Mouse (Mus musculus): Measurements from ENCODE around the gene Foxj1. TPM values are rescaled to one million over a fixed set of nuclear protein-coding genes. Genes with fewer than 3 reads are reported as not detected.
A peak's percentile ranks its signal among the peaks of the same experiment; 100 is the strongest.

Foxj1 gene
- polyA plus RNA-seq, 1 experiment from 2014 or later = 0.20 TPM

DNA sequence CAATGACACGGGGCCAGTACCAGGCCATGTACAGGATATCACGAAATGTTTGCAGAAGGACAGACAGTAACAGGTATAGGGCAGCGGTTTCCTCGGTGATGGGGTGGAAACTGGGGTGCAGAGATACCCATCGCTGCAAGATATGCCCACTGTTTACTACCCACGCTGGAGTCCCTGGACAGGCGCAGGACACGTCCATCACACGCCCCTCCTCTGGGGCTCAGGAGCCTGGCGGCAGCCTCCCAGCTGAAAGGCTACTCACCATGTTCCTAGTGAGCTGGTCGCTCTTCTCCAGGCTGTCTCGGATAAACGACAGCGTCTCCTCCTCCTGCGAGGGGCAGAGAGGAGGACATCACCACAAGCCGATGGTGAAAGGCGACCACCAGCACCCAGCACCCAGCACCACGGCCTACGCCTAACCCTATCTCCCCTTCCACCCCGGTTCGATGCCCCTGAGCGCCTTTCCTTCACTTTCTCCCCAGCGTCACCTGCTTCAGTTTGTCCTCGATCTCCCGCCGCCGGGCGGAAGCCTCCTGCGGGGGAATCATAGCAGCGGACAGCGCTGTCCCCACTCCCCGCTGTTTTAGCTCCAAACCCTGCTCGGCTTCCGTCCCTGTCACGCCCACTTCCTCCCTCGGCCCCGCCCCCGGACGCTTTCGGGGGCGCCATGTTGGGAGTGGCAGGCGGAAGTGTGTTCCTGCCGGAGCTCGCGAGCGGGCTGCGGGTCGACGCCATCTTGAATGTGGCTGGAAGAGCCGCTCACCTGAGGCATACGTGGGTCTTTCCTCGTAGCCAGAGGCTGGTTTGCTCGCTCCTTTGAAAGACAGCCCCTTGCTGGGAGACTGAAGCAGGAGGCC, 28.8 kb downstream of the Foxj1 start:
- Histone ChIP-seq H3K4me3 (ENCODE audit: low read depth, low read length) (peak overlapping the region; percentile 85), H3K27me3 (ENCODE audit: control insufficient read depth, insufficient read depth, low read length) (no peaks in the 10 kb centered on the region), H3K4me1 (ENCODE audit: control insufficient read depth, insufficient read depth, low read length) (peaks cover 8% of the 10 kb centered on the region), H3K9ac (ENCODE audit: low read length) (peak overlapping the region; percentile 68), H3K4me2 (ENCODE audit: low read depth, severe bottlenecking) (peak overlapping the region; percentile 79), H3K27ac (replicated peaks; ENCODE audit: low read depth, low read length) (no peak overlapping the region), H3K9me3 (ENCODE audit: control insufficient read depth, low read length) (no peaks in the 10 kb centered on the region), H3K36me3 (ENCODE audit: control insufficient read depth, insufficient read depth, low read length) (peaks cover 11% of the 10 kb centered on the region; the same call in 1 of the 2 replicates)
- 2% methylated on average over 53 of the region's 53 CpGs for WGBS
- ATAC-seq (ENCODE audit: insufficient number of reproducible peaks, low FRiP score, low TSS enrichment, low read depth) (peak; percentile 86), DNase-seq (ENCODE audit: low spot score) (peak; percentile 98)

DNA sequence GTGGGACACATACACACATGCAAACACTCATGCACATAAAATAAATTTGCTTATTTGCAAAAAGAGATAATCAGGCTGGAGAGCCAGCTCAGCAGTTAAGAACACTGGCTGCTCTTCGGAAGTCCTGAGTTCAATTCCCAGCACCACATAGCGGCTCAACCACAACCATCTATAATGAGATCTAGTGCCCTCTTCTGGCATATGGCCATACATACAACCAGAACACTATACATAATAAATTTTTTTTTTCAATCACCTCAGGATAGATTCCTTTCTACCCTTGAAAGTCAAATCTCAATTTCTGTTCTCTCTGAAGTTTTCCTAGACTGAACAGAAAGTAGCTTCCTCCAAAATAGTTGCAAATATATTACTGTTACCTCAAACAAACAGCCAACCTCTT, 29.8 kb downstream of the Foxj1 start:
- DNase-seq (ENCODE audit: low spot score) = no peak
- Histone ChIP-seq H3K4me1 (ENCODE audit: control insufficient read depth, insufficient read depth, low read length) (peaks cover 8% of the 10 kb centered on the region), H3K9me3 (ENCODE audit: control insufficient read depth, low read length) (no peaks in the 10 kb centered on the region), H3K4me2 (ENCODE audit: low read depth, severe bottlenecking) (peak overlapping the region; percentile 79; the same call in 1 of the 2 replicates), H3K4me3 (ENCODE audit: low read depth, low read length) (peak overlapping the region; percentile 85; the same call in 1 of the 2 replicates), H3K27me3 (ENCODE audit: control insufficient read depth, insufficient read depth, low read length) (no peaks in the 10 kb centered on the region), H3K9ac (ENCODE audit: low read length) (no peak overlapping the region), H3K36me3 (ENCODE audit: control insufficient read depth, insufficient read depth, low read length) (peaks cover 11% of the 10 kb centered on the region; the same call in 1 of the 2 replicates), H3K27ac (replicated peaks; ENCODE audit: low read depth, low read length) (no peak overlapping the region)
- no peak for ATAC-seq (ENCODE audit: insufficient number of reproducible peaks, low FRiP score, low TSS enrichment, low read depth)
- 100% methylated on average over 2 of the region's 2 CpGs for WGBS

- DNase-seq (ENCODE audit: low spot score) = no peak
- Histone ChIP-seq H3K4me3 (ENCODE audit: low read depth, low read length) (no peak overlapping the region), H3K27ac (replicated peaks; ENCODE audit: low read depth, low read length) (no peak overlapping the region), H3K4me1 (ENCODE audit: control insufficient read depth, insufficient read depth, low read length) (no peaks in the 10 kb centered on the region), H3K9me3 (ENCODE audit: control insufficient read depth, low read length) (no peaks in the 10 kb centered on the region), H3K9ac (ENCODE audit: low read length) (no peak overlapping the region), H3K4me2 (ENCODE audit: low read depth, severe bottlenecking) (no peak overlapping the region), H3K36me3 (ENCODE audit: control insufficient read depth, insufficient read depth, low read length) (peaks cover 14% of the 10 kb centered on the region), H3K27me3 (ENCODE audit: control insufficient read depth, insufficient read depth, low read length) (no peaks in the 10 kb centered on the region)
- no peak for ATAC-seq (ENCODE audit: insufficient number of reproducible peaks, low FRiP score, low TSS enrichment, low read depth)
- WGBS = 88% methylated on average over 6 of the region's 6 CpGs
Measured at GRCm38 (mm10) chr11:116298621-116299020, 36.6 kb downstream of the Foxj1 start.

DNA sequence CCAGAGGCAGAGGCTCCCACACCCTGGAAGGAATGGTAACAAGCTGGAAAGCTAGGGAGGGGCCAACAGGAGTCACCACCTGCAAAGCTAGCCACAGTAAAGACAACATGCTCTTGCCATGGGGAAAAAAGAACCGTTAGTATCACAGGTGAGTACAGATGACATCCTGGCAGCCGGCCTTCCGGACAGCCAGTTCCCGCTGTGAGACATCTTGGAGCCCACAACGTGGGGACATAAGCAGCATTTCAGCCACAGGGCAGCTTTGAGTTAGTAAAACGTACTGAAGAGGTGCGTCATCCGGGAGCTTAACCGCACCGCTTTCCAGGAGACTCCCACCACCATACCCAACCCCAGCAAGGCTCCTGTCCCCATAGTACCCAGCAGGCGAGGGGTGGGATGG, 37.0 kb downstream of the Foxj1 start:
- ATAC-seq (ENCODE audit: insufficient number of reproducible peaks, low FRiP score, low TSS enrichment, low read depth) (no peak), DNase-seq (ENCODE audit: low spot score) (no peak)
- H3K9ac ChIP-seq (ENCODE audit: low read length) = no peak overlapping the region
- peaks cover 13% of the 10 kb centered on the region for H3K36me3 ChIP-seq (ENCODE audit: control insufficient read depth, insufficient read depth, low read length)
- no peaks in the 10 kb centered on the region for H3K9me3 ChIP-seq (ENCODE audit: control insufficient read depth, low read length)
- no peak overlapping the region for H3K27ac ChIP-seq (replicated peaks; ENCODE audit: low read depth, low read length)
- no peak overlapping the region for H3K4me2 ChIP-seq (ENCODE audit: low read depth, severe bottlenecking)
- no peaks in the 10 kb centered on the region for H3K27me3 ChIP-seq (ENCODE audit: control insufficient read depth, insufficient read depth, low read length)
- H3K4me3 ChIP-seq (ENCODE audit: low read depth, low read length) = no peak overlapping the region
- no peaks in the 10 kb centered on the region for H3K4me1 ChIP-seq (ENCODE audit: control insufficient read depth, insufficient read depth, low read length)
- WGBS = 89% methylated on average over 11 of the region's 11 CpGs

DNA sequence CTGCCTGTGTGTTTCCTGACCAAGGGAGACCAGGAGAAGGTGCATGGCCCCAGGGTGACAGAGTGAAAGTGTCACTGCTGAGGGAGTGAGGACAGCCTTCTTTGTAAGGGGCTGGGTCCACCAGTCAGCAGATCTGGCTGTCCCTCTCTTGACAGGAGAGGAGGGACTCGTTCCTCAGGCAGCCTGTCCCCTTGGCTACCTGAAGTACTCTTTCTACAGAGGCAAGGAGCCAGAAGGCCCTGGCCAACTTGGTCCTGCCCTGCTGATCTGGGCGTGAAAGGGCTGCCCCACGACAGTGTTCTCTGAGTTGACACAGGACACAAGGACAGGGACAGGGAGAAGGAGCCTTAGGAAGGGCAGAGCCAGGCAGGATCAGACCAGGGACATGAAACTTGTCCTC, 38.2 kb downstream of the Foxj1 start:
- Histone ChIP-seq H3K36me3 (ENCODE audit: control insufficient read depth, insufficient read depth, low read length) (peaks cover 11% of the 10 kb centered on the region), H3K4me3 (ENCODE audit: low read depth, low read length) (no peak overlapping the region)
- no peak for ATAC-seq (ENCODE audit: insufficient number of reproducible peaks, low FRiP score, low TSS enrichment, low read depth)

GRCm38 (mm10) chr11:116296191-116296734, 38.9 kb downstream of the Foxj1 start:
- ATAC-seq (ENCODE audit: insufficient number of reproducible peaks, low FRiP score, low TSS enrichment, low read depth) (no peak), DNase-seq (ENCODE audit: low spot score) (no peak)
- Histone ChIP-seq H3K4me3 (ENCODE audit: low read depth, low read length) (no peak overlapping the region), H3K9me3 (ENCODE audit: control insufficient read depth, low read length) (no peaks in the 10 kb centered on the region), H3K9ac (ENCODE audit: low read length) (no peak overlapping the region), H3K4me2 (ENCODE audit: low read depth, severe bottlenecking) (no peak overlapping the region), H3K27me3 (ENCODE audit: control insufficient read depth, insufficient read depth, low read length) (no peaks in the 10 kb centered on the region), H3K4me1 (ENCODE audit: control insufficient read depth, insufficient read depth, low read length) (no peaks in the 10 kb centered on the region), H3K36me3 (ENCODE audit: control insufficient read depth, insufficient read depth, low read length) (peaks cover 9% of the 10 kb centered on the region), H3K27ac (replicated peaks; ENCODE audit: low read depth, low read length) (no peak overlapping the region)
- WGBS = 85% methylated on average over 8 of the region's 8 CpGs

More for the DNA sequence above, 38.2 kb downstream of the Foxj1 start:
- no peak for DNase-seq (ENCODE audit: low spot score)
- Histone ChIP-seq H3K27ac (replicated peaks; ENCODE audit: low read depth, low read length) (no peak overlapping the region), H3K4me1 (ENCODE audit: control insufficient read depth, insufficient read depth, low read length) (no peaks in the 10 kb centered on the region), H3K9ac (ENCODE audit: low read length) (no peak overlapping the region), H3K9me3 (ENCODE audit: control insufficient read depth, low read length) (no peaks in the 10 kb centered on the region), H3K27me3 (ENCODE audit: control insufficient read depth, insufficient read depth, low read length) (no peaks in the 10 kb centered on the region), H3K4me2 (ENCODE audit: low read depth, severe bottlenecking) (no peak overlapping the region)
- WGBS = 86% methylated on average over 3 of the region's 3 CpGs

DNA sequence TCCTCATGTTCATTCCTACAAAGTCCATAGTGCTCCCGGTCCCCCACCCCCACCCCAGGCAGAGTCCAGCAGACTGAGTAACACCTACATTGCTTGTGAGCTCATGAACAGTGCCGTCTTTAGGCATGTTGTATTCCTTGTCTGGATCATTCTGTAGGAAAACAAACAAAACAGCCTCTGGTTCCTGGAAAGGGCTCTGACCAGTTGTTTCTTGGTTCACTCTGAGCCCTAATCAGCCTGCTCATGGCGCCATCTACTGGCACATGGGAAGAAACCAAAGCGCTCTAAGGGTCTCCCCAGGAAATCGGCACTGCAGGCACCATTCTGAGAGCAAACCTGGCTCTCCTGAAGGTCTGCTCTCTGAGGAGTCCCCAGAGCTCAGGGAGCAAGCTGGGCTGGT, 40.9 kb downstream of the Foxj1 start:
- WGBS = 29% methylated on average over 5 of the region's 5 CpGs
- H3K36me3 ChIP-seq (ENCODE audit: control insufficient read depth, insufficient read depth, low read length) = peaks cover 5% of the 10 kb centered on the region
- no peaks in the 10 kb centered on the region for H3K4me1 ChIP-seq (ENCODE audit: control insufficient read depth, insufficient read depth, low read length)
- DNase-seq (ENCODE audit: low spot score) = peak; percentile 72
- H3K4me3 ChIP-seq (ENCODE audit: low read depth, low read length) = no peak overlapping the region
- no peaks in the 10 kb centered on the region for H3K27me3 ChIP-seq (ENCODE audit: control insufficient read depth, insufficient read depth, low read length)
- ATAC-seq (ENCODE audit: insufficient number of reproducible peaks, low FRiP score, low TSS enrichment, low read depth) = no peak
- no peak overlapping the region for H3K4me2 ChIP-seq (ENCODE audit: low read depth, severe bottlenecking)
- no peak overlapping the region for H3K9ac ChIP-seq (ENCODE audit: low read length)
- no peaks in the 10 kb centered on the region for H3K9me3 ChIP-seq (ENCODE audit: control insufficient read depth, low read length)
- H3K27ac ChIP-seq (replicated peaks; ENCODE audit: low read depth, low read length) = no peak overlapping the region; the same call in 1 of the 2 replicates

DNA sequence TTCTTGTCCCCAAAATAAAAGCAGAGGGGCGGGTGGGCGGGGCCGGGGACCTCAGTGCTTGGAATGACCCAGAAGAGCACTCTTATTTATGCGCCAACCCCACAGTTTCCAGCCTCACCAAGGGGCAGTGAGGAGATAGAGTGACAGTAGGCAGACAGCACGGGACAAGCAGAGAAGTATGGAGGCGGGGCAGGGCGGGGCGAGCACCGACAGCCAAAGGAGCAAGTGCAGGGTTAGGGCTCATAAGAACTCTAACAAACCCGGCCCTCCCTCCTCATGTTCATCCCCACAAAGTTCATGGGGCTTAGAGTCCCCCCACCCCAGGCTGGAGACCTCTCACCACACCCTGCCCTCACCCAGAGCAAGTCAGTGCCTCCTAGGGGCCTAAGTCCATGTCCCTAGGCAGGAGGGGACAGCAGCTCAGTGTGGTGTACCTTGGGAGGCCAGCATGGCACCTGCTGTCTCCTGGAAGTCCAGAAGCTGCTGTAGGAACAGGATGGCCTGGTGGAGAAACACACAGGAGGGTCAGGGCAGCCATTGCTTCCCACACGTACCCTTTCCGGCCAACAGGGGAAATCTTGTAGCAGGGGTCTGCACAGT, 41.6 kb downstream of the Foxj1 start:
- Histone ChIP-seq H3K4me1 (ENCODE audit: control insufficient read depth, insufficient read depth, low read length) (no peaks in the 10 kb centered on the region), H3K4me2 (ENCODE audit: low read depth, severe bottlenecking) (no peak overlapping the region), H3K27ac (replicated peaks; ENCODE audit: low read depth, low read length) (no peak overlapping the region), H3K4me3 (ENCODE audit: low read depth, low read length) (no peak overlapping the region), H3K9me3 (ENCODE audit: control insufficient read depth, low read length) (no peaks in the 10 kb centered on the region), H3K36me3 (ENCODE audit: control insufficient read depth, insufficient read depth, low read length) (peaks cover 4% of the 10 kb centered on the region), H3K9ac (ENCODE audit: low read length) (no peak overlapping the region), H3K27me3 (ENCODE audit: control insufficient read depth, insufficient read depth, low read length) (no peaks in the 10 kb centered on the region)
- no peak for ATAC-seq (ENCODE audit: insufficient number of reproducible peaks, low FRiP score, low TSS enrichment, low read depth)
- WGBS = 86% methylated on average over 12 of the region's 12 CpGs
- DNase-seq (ENCODE audit: low spot score) = no peak

All from limb, embryonic 11.5 days (tissue).